Comparison of ENCODE assay signal across 8 mouse cellular contexts in genomic region chr1:44042555-44042915, GRCm38 (mm10). TPM values are rescaled to one million over a fixed set of nuclear protein-coding genes. Genes with fewer than 3 reads are reported as not detected.
DNase-seq lines count a peak whose midpoint lies in the region; ATAC-seq and TF ChIP-seq lines count a peak whose summit lies in the region.

No protein-coding gene starts in this region.

- no peak for TF ChIP-seq CTCF in midbrain, postnatal 0 days (IDR thresholded peaks at IDR 0.05)

- H3K4me1 ChIP-seq in kidney, embryonic 16.5 days (ENCODE audit: insufficient read depth, low read length), result no peaks in the 10 kb centered on the region
- peaks cover 7% of the 10 kb centered on the region for H3K4me1 ChIP-seq in embryonic facial prominence, embryonic 10.5 days
- H3K4me1 ChIP-seq in intestine, embryonic 14.5 days (replicated peaks; ENCODE audit: control insufficient read depth, insufficient read depth, low read length), result no peaks in the 10 kb centered on the region
- no peaks in the 10 kb centered on the region for H3K4me1 ChIP-seq in midbrain, postnatal 0 days (ENCODE audit: insufficient read depth, low read length)

- H3K27me3 ChIP-seq in kidney, embryonic 16.5 days (ENCODE audit: insufficient read depth, low read length), result no peaks in the 10 kb centered on the region
- no peaks in the 10 kb centered on the region for H3K27me3 ChIP-seq in embryonic facial prominence, embryonic 10.5 days (replicated peaks; ENCODE audit: low read depth, poor library complexity, severe bottlenecking)
- H3K27me3 ChIP-seq in intestine, embryonic 14.5 days (replicated peaks; ENCODE audit: control insufficient read depth, insufficient read depth, low read length), result no peaks in the 10 kb centered on the region
- no peaks in the 10 kb centered on the region for H3K27me3 ChIP-seq in midbrain, postnatal 0 days (ENCODE audit: insufficient read depth, low read length)

- DNase-seq in kidney, adult 18-20 months, result no peak
- DNase-seq in embryonic facial prominence, embryonic 10.5 days (ENCODE audit: low spot score), result peak; percentile 47
- DNase-seq in intestine, embryonic 14.5 days (ENCODE audit: low spot score), result no peak
- no peak for DNase-seq in midbrain, postnatal 0 days (ENCODE audit: low spot score)
- no peak for DNase-seq in gastrocnemius, adult 18-20 months (ENCODE audit: low spot score)
- no peak for DNase-seq in left cerebral cortex, postnatal 10 days (ENCODE audit: extremely low spot score in 1 of 2, low spot score in 2 of 2)

- H3K9me3 ChIP-seq in kidney, embryonic 16.5 days (ENCODE audit: low read length), result no peaks in the 10 kb centered on the region
- H3K9me3 ChIP-seq in embryonic facial prominence, embryonic 10.5 days, result no peaks in the 10 kb centered on the region
- H3K9me3 ChIP-seq in intestine, embryonic 14.5 days (ENCODE audit: control insufficient read depth, low read length), result no peaks in the 10 kb centered on the region
- no peaks in the 10 kb centered on the region for H3K9me3 ChIP-seq in midbrain, postnatal 0 days (ENCODE audit: low read length)

- intact Hi-C loops in left cerebral cortex, postnatal 10 days (cut with DNase I), result loop anchor here (10.0 kb wide), 2 partner anchors 148 to 278 kb away; no protein-coding TSS in a partner anchor

- H3K27ac ChIP-seq in kidney, embryonic 16.5 days (ENCODE audit: low read length), result no peak overlapping the region
- H3K27ac ChIP-seq in embryonic facial prominence, embryonic 10.5 days (replicated peaks), result peak overlapping the region; percentile 77
- no peak overlapping the region for H3K27ac ChIP-seq in intestine, embryonic 14.5 days (ENCODE audit: low read depth)
- peak overlapping the region; percentile 52 for H3K27ac ChIP-seq in midbrain, postnatal 0 days (ENCODE audit: low read depth, low read length)

- H3K36me3 ChIP-seq in kidney, embryonic 16.5 days (ENCODE audit: insufficient read depth, low read length), result no peaks in the 10 kb centered on the region
- H3K36me3 ChIP-seq in embryonic facial prominence, embryonic 10.5 days (replicated peaks), result no peaks in the 10 kb centered on the region
- no peaks in the 10 kb centered on the region for H3K36me3 ChIP-seq in intestine, embryonic 14.5 days (ENCODE audit: control insufficient read depth, insufficient read depth, low read length)
- no peaks in the 10 kb centered on the region for H3K36me3 ChIP-seq in midbrain, postnatal 0 days (ENCODE audit: insufficient read depth, low read length)

- WGBS in kidney, embryonic 16.5 days, result 2% methylated on average over 6 of the region's 6 CpGs
- 6% methylated on average over 6 of the region's 6 CpGs for WGBS in embryonic facial prominence, embryonic 10.5 days
- 4% methylated on average over 6 of the region's 6 CpGs for WGBS in intestine, embryonic 14.5 days
- 0% methylated on average over 6 of the region's 6 CpGs for WGBS in midbrain, postnatal 0 days

- peak; percentile 67; the same call in 1 of the 2 replicates for ATAC-seq in kidney, embryonic 16.5 days (ENCODE audit: low FRiP score, low TSS enrichment)
- peak; percentile 63; the same call in 1 of the 2 replicates for ATAC-seq in intestine, embryonic 14.5 days (replicated peaks; ENCODE audit: low FRiP score, low TSS enrichment, low read depth)
- peak; percentile 85 for ATAC-seq in midbrain, postnatal 0 days (ENCODE audit: low FRiP score)
- ATAC-seq in CD4-positive, CD25-positive, alpha-beta regulatory T cell, adult 4 months, result no peak

- peak overlapping the region; percentile 75 for H3K4me2 ChIP-seq in kidney, embryonic 16.5 days (replicated peaks; ENCODE audit: low read depth, low read length)
- peak overlapping the region; percentile 66 for H3K4me2 ChIP-seq in intestine, embryonic 14.5 days (ENCODE audit: low read length)
- H3K4me2 ChIP-seq in midbrain, postnatal 0 days (ENCODE audit: low read depth, low read length, poor library complexity, severe bottlenecking), result peak overlapping the region; percentile 68

- H3K9ac ChIP-seq in kidney, embryonic 16.5 days (replicated peaks; ENCODE audit: low read length), result peak overlapping the region; percentile 73
- H3K9ac ChIP-seq in intestine, embryonic 14.5 days (ENCODE audit: low read length), result peak overlapping the region; percentile 58
- peak overlapping the region; percentile 50 for H3K9ac ChIP-seq in midbrain, postnatal 0 days (replicated peaks; ENCODE audit: low read length, poor library complexity, severe bottlenecking)

- peak overlapping the region; percentile 54 for H3K4me3 ChIP-seq in kidney, embryonic 16.5 days (ENCODE audit: low read length)
- H3K4me3 ChIP-seq in embryonic facial prominence, embryonic 10.5 days, result peak overlapping the region; percentile 54
- H3K4me3 ChIP-seq in intestine, embryonic 14.5 days (ENCODE audit: low read depth, low read length), result peak overlapping the region; percentile 41
- peak overlapping the region; percentile 42 for H3K4me3 ChIP-seq in midbrain, postnatal 0 days (ENCODE audit: low read depth, low read length)

RNA-seq across cellular contexts. Expression of gene Gm8251, which starts 19.2 kb away (rescaled TPM):
- 0.05 and 0.06 TPM in 2 replicates for polyA plus RNA-seq in kidney, embryonic 16.5 days (2015; fragmentation: Nextera tagmentation; extraction: Ambion mirVana)
- 0.19 and 0.24 TPM in 2 replicates for polyA plus RNA-seq in embryonic facial prominence, embryonic 10.5 days (2016; fragmentation: Nextera tagmentation; extraction: Ambion mirVana)
- 0.04 and 0.13 TPM in 2 replicates for polyA plus RNA-seq in intestine, embryonic 14.5 days (2014; fragmentation: Nextera tagmentation; extraction: Ambion mirVana)
- 0.05 and 0.09 TPM in 2 replicates for total RNA-seq in midbrain, postnatal 0 days (2014; rRNA removed)
- polyA plus RNA-seq in midbrain, postnatal 0 days (2015; fragmentation: Nextera tagmentation; extraction: Ambion mirVana), result not detected in 2 replicates
- polyA plus RNA-seq in CD4-positive, CD25-positive, alpha-beta regulatory T cell, adult 4 months (2017; shearing (Covaris generic)), result under 1 TPM; 0.10 to 0.16 TPM
- not detected for total RNA-seq in gastrocnemius, adult 18-20 months (2021)
- not detected for total RNA-seq in left cerebral cortex, postnatal 10 days (2021)

RNA-seq across cellular contexts. Expression of gene Mettl21c, which starts 22.7 kb away (rescaled TPM):
- 0.24 and 0.36 TPM in 2 replicates for polyA plus RNA-seq in kidney, embryonic 16.5 days (2015; fragmentation: Nextera tagmentation; extraction: Ambion mirVana)
- polyA plus RNA-seq in embryonic facial prominence, embryonic 10.5 days (2016; fragmentation: Nextera tagmentation; extraction: Ambion mirVana), result 0.61 and 0.75 TPM in 2 replicates
- polyA plus RNA-seq in intestine, embryonic 14.5 days (2014; fragmentation: Nextera tagmentation; extraction: Ambion mirVana), result 0.79 and 0.80 TPM in 2 replicates
- total RNA-seq in midbrain, postnatal 0 days (2014; rRNA removed), result 0.88 and 2.7 TPM in 2 replicates
- 2.9 and 3.4 TPM in 2 replicates for polyA plus RNA-seq in midbrain, postnatal 0 days (2015; fragmentation: Nextera tagmentation; extraction: Ambion mirVana)
- polyA plus RNA-seq in CD4-positive, CD25-positive, alpha-beta regulatory T cell, adult 4 months (2017; shearing (Covaris generic)), result 1 to 10 TPM in 1 of 2 experiments, under 1 TPM in 1; 0.78 to 2.0 TPM
- total RNA-seq in gastrocnemius, adult 18-20 months (2021), result 10 to 100 TPM; 49.5 to 76.8 TPM
- under 1 TPM; 0.30 to 0.51 TPM for total RNA-seq in left cerebral cortex, postnatal 10 days (2021)

RNA-seq across cellular contexts. Expression of gene Tex30, which starts 59.7 kb away (rescaled TPM):
- polyA plus RNA-seq in kidney, embryonic 16.5 days (2015; fragmentation: Nextera tagmentation; extraction: Ambion mirVana), result 76.7 and 79.9 TPM in 2 replicates
- 106 and 112 TPM in 2 replicates for polyA plus RNA-seq in embryonic facial prominence, embryonic 10.5 days (2016; fragmentation: Nextera tagmentation; extraction: Ambion mirVana)
- 83.9 and 88.1 TPM in 2 replicates for polyA plus RNA-seq in intestine, embryonic 14.5 days (2014; fragmentation: Nextera tagmentation; extraction: Ambion mirVana)
- 8.4 and 16.8 TPM in 2 replicates for total RNA-seq in midbrain, postnatal 0 days (2014; rRNA removed)
- polyA plus RNA-seq in midbrain, postnatal 0 days (2015; fragmentation: Nextera tagmentation; extraction: Ambion mirVana), result 30.4 and 37.2 TPM in 2 replicates
- polyA plus RNA-seq in CD4-positive, CD25-positive, alpha-beta regulatory T cell, adult 4 months (2017; shearing (Covaris generic)), result 10 to 100 TPM; 33.2 to 44.8 TPM
- total RNA-seq in gastrocnemius, adult 18-20 months (2021), result 1 to 10 TPM; 3.8 to 5.6 TPM
- total RNA-seq in left cerebral cortex, postnatal 10 days (2021), result 1 to 10 TPM; 7.8 to 9.1 TPM

Comparison
In these comparisons a context has a peak if more than half of its experiments do, and no peak if none do; other contexts are left out.
1. H3K27ac ChIP-seq: peak in embryonic facial prominence, embryonic 10.5 days (single experiment) and midbrain, postnatal 0 days (single experiment); none in kidney, embryonic 16.5 days (single experiment) and intestine, embryonic 14.5 days (single experiment).
2. Peak in every context shown above with its lines, with median percentiles within 50 percentile points of each other: H3K4me2 ChIP-seq, H3K4me3 ChIP-seq and H3K9ac ChIP-seq.